Mouse (Mus musculus) heart, adult 9 months (tissue): Measurements from ENCODE around the gene Olfr155.

ENCODE experiments used
- DNase-seq, 2 experiments: peaks; one replicate each; pipeline ENCODE4 v3.0.0; 2022; ENCODE audit warnings: low spot score in 2 of 2

Gene Olfr155

DNA sequence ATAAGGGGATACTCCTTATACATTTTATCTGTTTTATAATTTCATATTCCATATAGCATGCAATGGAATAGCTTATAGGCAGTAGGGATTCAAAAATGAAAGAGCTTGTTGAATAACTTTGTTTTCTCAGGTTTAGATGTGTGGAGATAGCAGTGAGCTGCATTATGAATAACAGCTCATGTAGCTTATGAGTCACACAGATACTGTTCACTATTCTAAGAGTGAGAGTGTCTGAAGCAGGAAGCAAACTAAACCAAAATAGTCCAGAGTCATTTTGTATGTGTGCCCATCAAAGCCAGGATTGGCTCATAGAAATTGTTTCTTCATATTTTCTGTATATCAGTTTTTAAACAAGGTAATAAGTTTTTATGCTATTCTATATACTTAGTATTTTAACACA is 45.8 kb downstream of the Olfr155 start:
- DNase-seq, result no peak

DNA sequence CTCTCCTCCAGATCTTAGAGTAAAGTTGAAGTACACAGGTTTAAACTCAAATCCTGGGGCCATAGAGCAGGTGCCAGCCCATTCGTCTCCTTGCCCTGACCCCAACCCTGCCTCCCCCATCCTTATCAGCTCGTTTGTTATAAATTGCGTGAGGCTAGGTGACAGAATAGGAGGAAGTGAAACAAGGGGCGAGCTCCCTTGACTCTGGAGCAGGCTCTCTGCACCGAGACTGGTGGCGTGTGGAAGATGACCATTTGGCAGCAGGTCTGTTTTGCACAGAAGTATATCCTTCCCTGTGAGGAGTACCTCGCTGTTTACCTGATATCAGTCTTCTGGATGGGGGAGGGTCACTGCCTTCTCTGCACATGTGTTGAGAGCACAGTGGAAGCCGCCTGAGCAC is 47.8 kb downstream of the Olfr155 start:
- DNase-seq, result no peak

DNA sequence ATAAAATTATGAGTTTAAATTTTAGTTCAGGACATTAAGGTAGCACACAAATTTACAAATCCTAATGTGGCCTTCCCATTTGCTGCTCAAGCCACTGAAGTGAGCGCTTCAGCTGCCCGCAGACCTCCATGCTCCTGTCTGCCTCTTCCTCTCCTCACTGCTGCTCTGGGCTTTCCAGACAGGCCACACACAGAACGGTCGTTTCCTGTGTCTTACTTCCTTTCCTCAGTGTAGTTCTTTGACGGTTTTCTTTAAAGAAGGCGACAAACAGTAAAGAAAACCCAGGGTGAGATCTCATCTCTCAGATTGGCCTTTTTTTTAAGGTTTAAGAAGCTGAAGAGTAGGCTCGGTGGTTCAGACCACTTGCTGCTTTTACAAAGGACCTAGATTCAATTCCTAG is 52.3 kb downstream of the Olfr155 start:
- DNase-seq, result no peak

DNA sequence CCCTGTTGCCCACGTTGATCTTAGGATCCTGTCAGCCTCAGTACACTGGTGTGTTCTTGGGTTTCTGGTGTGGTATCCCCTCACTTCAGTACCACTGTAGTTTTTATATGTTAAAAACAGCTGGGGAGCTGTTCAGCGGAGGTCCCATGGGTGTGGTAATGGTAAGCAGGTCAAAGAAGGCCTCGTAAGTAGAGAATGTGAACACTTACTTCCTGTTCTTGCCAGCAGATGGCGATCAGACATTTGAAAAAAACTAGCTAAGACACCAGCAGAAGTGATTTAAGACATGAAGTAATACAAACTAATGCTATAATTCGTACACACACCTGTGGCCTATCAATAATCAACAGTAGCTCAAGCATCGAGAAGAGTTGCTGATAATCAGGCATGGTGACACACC is 55.1 kb downstream of the Olfr155 start:
- peak in 1 of 2 experiments; percentile 57 for DNase-seq
